Mouse (Mus musculus) spleen, adult 2 months (tissue): ENCODE data around the gene Myl7.

ENCODE experiments used
- CTCF ChIP-seq: fragments of 200-500 bp; IDR thresholded peaks from 2 replicates; pipeline ENCODE4 v1.5.1; 2011; ENCODE audit warnings: mild to moderate bottlenecking, inconsistent platforms; ENCODE audit not compliant: insufficient read depth, insufficient read length, insufficient replicate concordance; ENCODE audit errors: extremely low read depth
- POLR2A ChIP-seq: fragments of 200-500 bp; IDR thresholded peaks from 2 replicates; pipeline ENCODE4 v1.6.1; 2011; ENCODE audit warnings: low read depth, low read length, inconsistent platforms

DNA sequence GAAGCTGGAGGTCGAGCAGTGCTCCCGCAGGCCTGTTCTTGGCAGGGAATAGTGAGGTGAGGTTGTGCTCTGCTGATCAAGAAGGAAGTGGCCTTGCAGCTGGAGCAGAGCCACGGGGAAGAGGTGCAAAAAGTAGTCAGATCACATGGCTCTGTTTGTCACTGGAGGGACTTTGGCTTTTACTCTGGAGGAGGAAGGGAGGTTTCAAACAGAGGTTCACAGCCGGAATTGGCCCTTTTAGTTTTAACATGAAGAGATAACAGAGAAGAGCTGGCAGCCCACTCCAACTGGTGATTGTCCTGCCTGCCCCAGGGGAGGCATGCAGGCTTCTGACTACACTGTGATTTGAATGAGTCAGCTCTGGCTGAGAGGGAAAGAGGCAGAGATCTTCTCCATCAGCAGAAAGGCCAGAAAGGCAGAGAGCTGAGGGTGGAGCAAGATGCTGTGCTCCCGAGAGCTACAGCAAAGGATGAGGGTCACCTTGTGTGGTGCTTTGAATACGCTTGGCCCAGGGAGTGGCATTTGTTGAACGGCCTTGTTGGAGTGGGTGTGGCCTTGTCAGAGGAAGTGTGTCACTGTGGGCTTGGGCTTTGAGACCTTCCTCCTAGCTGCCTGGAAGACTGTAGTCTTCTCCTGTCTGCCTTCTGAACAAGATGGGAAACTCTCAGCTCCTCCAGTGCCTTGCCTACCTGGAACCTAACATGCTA is 51.8 kb downstream of the Myl7 start:
- no peak for TF ChIP-seq CTCF
- TF ChIP-seq POLR2A = no peak
